Mouse (Mus musculus) lung, postnatal 10 days (tissue): ENCODE results near the gene Fgb.

Experiments used
- DNase-seq: peaks from one replicate; pipeline ENCODE4 v3.0.0; 2021

Gene Fgb

GRCm38 (mm10) chr3:83049680-83050079 lies at the start of gene Fgb:
Fgb (minus strand) TSS chr3:83049863.
- DNase-seq, result no peak

GRCm38 (mm10) chr3:83099139-83099538 lies 49.5 kb upstream of the Fgb start:
- no peak for DNase-seq

- DNase-seq, result no peak
These were observed 48.9 kb upstream of the Fgb start for GRCm38 (mm10) chr3:83098546-83099034.

GRCm38 (mm10) chr3:83097586-83097985 lies 47.9 kb upstream of the Fgb start:
- DNase-seq, result no peak

- peak; percentile 84 for DNase-seq
These were observed 30.9 kb upstream of the Fgb start for GRCm38 (mm10) chr3:83080567-83081055.

GRCm38 (mm10) chr3:83076563-83076962 lies 26.9 kb upstream of the Fgb start:
- DNase-seq, result peak; percentile 72

- DNase-seq, result no peak
These were observed 20.6 kb upstream of the Fgb start for GRCm38 (mm10) chr3:83070231-83070630.

- no peak for DNase-seq
These were observed 19.2 kb upstream of the Fgb start for GRCm38 (mm10) chr3:83068869-83069268.

- peak; percentile 27 for DNase-seq
These were observed 18.3 kb upstream of the Fgb start for GRCm38 (mm10) chr3:83067920-83068319.

- no peak for DNase-seq
These were observed 7.4 kb upstream of the Fgb start for GRCm38 (mm10) chr3:83057046-83057445.

GRCm38 (mm10) chr3:83055281-83056038 lies 5.8 kb upstream of the Fgb start, which contains the start of gene Plrg1:
Plrg1 (plus strand) TSS chr3:83055522.
- DNase-seq, result peak; percentile 99

- no peak for DNase-seq
These were observed 5.1 kb upstream of the Fgb start for GRCm38 (mm10) chr3:83054759-83055158.

GRCm38 (mm10) chr3:83053758-83054157 lies 4.1 kb upstream of the Fgb start:
- peak; percentile 56 for DNase-seq

- no peak for DNase-seq
These were observed 3.5 kb upstream of the Fgb start for GRCm38 (mm10) chr3:83053126-83053525.

GRCm38 (mm10) chr3:83052102-83052501 lies 2.4 kb upstream of the Fgb start:
- DNase-seq, result no peak

- no peak for DNase-seq
These were observed 998 bp upstream of the Fgb start for GRCm38 (mm10) chr3:83050661-83051060.

GRCm38 (mm10) chr3:83046649-83047048 lies 3.0 kb downstream of the Fgb start:
- no peak for DNase-seq

- DNase-seq, result no peak
These were observed 7.2 kb downstream of the Fgb start for GRCm38 (mm10) chr3:83042451-83042850.

GRCm38 (mm10) chr3:83039666-83040065 lies 10.0 kb downstream of the Fgb start:
- DNase-seq, result no peak

- DNase-seq, result no peak
These were observed 10.8 kb downstream of the Fgb start for GRCm38 (mm10) chr3:83038865-83039264.

GRCm38 (mm10) chr3:83033801-83034200 lies 15.9 kb downstream of the Fgb start:
- DNase-seq, result no peak

- DNase-seq, result no peak
These were observed 16.8 kb downstream of the Fgb start for GRCm38 (mm10) chr3:83032746-83033308.

- no peak for DNase-seq
These were observed 19.3 kb downstream of the Fgb start for GRCm38 (mm10) chr3:83030331-83030730.

GRCm38 (mm10) chr3:83027546-83028251 lies 22.0 kb downstream of the Fgb start:
- DNase-seq, result no peak
